Mouse (Mus musculus) ovary, postnatal 10 days (tissue): Measurements from ENCODE around the gene Sec24b.

Source experiments
- DNase-seq: peaks from one replicate; pipeline ENCODE4 v3.0.0; 2022; ENCODE audit warnings: low spot score

Gene Sec24b

DNA sequence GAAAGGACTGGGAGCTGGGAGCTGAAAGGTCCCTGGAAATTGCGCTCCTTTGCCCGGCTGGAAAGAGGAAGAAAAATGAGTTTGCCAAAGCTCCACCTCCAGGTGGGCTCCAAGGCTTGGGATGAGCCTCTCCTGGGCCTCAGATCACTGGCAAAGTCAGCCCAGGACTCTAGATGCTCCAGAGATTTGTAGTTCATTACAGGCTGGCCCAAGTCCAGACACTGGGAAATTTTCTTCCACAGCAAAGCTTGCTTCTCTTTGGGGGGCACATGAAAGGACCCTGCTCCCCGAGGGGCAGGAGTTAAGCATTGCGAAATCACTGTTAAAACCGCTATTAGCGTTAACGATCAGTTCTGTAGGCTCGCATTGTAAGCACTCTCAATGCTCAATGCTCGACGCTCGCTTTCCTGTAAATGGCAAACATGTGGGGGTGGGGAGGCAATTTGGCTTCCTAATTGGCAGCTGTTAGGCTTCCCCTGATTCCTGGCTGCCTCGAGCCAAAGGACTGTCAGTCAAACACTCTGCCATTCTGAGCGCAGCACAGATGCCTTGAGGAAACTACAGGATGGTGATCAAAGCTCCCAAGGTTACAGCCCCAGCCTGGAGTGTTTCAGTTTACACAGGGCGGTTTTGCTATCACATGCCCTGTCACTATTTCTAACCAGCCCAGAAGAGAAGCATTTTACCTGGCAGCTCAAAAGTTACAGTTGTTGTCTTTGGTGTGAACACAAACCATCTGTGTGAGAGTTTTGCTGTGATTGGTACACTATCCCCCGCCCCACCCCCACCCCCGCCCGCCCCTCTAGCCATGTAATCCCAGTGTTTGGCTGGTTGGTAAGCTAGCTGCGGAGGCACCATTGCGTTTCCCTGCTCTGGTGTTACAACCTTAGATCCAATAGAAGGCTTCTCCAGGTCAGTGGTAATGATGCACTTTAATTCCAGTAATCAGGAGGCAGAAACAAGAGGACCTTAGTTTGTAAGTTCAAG, 90.5 kb downstream of the Sec24b start:
- no peak for DNase-seq

DNA sequence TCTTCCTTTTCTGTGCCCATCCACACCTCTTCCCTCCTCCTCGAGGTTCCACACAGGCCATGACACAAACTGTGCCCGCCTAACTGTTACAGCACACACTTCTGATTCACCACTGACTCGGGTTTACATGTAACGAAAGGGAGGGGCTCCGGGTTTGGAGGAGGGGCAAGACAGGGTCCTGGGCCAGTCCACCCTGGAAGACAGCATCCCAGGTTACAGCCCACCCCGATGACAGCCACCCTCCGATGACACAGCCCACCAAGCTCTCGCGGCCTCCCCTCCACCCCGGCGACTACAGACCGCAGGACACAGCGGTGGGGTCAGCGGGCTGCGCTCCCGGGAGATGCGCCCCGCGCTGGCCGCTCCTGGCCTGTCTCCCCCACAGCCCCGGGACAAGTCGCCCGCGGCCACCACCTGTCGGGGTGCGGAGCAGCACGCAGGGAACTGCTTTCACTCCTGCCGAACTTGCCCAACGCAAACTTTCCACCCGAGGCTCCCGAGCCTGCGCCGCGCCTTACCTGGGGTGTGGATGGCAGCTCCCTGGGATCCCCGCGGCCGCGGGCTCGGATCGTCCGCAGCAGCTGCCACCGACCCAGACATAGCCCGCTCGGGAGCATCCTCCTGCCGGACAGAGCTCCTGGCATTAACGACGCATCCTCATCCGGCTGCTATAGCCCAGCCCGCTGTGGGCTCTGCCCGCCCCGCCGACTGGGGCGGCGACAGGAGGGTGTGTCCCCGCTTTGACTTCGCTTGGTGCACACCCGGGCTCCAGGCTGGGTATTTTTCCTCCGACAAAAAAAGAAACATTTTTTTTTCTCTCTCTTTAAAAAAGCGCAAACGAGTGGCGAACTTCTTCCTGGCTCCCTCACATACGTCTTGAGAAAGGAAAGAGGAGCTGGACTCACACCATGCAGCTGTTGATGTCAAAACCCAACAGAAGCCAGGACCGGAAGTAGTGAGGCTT, 91.6 kb downstream of the Sec24b start, which contains the start of gene Mcub:
Gene Mcub, minus strand, starts transcription at position 775 of the 964 bp plus-strand sequence.
- peak; percentile 1 for DNase-seq

DNA sequence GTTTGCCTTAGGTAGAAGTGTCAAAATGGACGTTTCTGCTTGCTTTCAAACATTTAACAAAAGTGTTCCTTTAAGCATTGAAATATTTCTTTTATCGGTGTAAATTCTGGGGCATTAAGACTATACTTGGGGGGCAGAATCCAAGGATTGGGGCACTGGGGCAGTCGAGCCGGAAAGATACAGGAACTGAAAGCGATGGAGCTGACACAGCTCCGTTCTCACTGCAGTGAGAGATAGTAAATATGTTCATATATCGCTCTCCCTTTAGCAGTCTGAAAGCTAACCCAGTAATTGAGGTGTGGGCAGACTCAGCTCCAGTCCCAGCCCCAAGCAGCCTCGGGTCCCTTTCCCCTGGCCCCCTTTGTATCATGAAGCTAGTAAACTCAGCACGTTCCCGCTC, 92.3 kb downstream of the Sec24b start:
- no peak for DNase-seq

DNA sequence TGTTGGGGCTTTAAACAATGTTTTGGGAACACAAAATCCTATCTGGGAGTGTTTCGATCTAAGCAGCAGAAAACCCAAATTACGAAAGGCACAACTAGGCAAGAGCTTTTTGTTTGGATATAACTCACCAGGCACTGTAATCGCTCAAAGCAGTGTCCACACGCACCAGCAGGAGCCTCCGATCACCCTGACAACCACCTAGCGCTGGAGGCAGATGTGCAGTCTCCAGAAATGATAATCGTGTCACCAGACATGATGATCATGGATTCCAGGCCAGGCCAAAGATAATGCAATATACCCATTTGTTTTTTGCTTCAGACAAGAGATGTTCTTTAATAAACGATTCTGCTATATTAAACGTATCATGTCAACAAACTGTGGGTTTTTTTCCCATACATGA, 93.5 kb downstream of the Sec24b start:
- DNase-seq = no peak

DNA sequence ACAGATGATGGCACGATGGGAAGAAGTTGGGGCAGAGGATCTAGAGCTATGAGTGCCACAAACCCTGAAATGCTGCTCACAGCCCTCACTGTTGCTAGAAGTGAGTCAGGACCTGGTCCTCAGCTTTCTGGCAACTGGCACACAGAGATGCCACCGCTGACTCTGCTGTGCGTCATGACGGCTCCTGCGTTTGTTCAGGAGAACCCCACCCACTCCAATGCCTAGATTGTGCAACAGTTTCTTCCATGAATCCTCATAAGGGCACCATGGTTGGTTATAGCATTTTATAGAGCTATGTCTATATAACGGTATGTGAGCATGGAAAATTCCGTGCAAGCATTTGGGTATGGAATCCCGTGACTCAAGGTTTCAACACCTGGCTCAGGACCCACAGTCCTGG, 96.7 kb downstream of the Sec24b start:
- no peak for DNase-seq

DNA sequence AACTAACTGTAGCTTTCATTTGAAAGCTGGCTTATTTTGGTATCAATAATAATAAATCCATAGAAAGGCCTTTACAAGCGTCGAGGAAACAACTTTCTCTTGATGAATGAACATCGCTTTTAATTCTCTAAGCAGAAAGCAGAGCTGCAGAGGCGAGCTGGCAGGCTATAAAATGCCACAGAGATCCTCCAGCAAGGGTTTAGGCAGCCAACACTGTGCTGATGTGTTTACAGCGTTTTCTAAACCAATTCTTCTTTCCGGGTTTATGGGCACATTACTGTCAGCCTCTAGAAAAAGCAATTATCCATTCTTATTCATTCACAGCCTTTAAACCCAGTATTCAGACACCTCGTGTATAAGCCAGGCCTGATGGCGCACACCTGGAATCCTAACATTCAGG, 98.8 kb downstream of the Sec24b start:
- no peak for DNase-seq

DNA sequence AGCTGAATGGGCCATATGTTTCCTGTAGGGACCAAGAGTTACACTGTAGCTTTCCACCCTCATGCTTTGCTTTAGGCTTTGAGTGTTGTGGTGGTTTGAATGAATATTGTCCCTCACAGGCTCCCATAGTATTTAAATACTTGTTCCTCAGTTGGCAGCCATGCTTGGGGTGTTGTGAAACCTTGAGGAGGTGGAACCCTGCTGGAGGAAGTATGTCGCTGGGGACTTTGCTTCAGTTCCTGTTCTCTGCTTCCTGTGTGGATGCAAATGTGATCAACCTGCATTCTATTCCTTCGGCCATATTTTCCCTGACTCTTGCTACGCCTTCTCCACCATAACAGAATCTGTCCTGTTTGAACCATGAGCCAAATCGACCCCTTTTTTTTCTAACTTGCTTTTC, 108.1 kb downstream of the Sec24b start:
- no peak for DNase-seq

DNA sequence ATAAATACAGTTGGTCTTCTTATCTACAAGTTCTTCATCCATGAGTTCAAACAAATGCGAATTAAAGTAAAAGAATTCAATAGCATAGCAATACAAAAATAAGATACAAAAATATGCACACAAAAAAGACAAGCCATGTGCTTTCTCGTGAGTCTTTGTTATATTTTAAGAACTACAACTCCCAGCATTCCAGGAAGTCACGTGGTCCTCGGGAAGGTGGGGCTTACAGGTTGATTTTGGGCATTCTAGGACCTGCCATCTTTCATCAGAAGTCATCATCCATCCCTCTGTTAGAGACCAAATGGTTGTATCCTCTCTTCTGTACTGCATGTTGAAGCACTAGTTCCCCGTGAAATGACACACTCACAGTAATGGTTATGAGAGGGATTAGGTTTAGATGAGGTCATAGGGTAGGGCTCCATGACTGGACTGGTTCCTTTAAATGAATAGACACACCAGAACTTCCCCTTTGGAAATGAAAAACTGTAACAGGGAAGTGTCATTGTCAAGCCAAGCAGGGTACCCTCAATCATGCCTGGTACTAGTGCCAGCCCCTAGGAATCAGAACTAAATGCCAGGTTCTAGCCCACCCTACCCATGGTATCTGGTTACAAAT, 112.1 kb downstream of the Sec24b start:
- DNase-seq = no peak

DNA sequence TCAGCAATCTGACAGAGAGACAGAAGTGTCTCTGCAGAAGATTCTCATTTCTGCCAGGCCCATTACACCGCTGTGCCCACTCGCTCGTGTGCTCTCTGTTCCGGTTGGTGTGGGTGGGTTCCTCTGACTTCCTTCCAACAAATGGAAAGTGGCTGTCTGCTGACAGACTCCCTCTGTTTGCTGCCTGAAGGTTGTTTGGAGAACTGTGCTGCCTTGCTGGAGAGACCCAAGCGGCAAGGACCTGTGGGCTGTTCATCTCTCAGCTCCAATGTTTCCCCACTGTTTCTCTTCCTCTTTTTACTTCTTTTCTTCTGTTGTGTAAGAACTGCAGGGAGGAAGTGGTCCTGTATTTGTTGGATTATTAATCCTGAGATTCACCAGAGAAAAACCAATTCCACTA, 113.0 kb downstream of the Sec24b start:
- DNase-seq = no peak

DNA sequence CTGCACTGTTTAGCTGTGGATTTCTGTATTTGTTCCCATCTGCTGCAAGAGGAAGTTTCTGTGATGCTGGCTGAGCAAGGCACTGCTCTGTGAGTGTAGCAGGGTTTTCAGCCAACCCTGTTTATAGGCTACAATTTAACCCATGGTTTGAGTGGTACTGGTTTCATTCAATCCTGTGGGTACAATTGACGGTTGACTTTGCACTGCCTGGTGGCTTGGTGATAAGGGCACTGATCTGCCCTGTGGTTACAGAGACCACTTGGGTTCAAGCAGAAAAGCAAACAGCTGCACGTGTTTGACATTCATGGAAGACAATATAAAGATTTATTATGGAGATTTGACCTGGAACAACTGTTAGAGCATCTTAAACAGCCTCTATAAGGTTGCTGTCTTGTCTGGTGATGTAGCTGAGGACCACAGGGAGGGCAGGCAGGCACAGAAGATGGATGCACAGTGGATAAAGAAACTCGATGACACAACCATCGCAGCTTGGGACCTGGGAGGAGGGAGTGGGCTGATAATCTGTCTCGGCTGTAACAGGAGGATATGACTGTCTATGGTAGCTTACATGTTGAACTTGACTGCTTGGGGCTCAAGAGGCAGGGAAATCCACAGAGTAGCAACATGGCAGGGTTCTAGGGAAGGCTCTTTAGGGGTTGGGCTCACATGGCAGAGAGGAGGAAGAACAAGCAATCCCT, 115.0 kb downstream of the Sec24b start:
- no peak for DNase-seq

DNA sequence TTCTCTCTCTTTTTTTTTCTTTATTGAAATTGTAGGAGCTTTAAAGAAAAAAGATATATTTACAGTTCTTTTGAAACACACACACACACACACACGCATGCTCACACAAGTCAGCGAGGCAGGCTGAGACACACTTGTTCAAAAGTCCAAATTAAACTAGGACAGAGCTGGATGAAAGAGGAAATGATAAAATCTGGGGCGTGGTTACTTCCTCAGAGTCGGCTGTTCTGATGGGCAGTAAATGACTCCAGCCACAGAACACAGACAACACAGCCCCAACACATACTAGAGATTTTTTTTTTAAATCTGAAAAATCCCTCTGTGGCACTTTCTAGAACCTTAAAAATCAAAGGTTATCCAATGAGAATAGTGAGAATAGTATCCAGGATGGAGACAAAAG, 117.5 kb downstream of the Sec24b start:
- no peak for DNase-seq

DNA sequence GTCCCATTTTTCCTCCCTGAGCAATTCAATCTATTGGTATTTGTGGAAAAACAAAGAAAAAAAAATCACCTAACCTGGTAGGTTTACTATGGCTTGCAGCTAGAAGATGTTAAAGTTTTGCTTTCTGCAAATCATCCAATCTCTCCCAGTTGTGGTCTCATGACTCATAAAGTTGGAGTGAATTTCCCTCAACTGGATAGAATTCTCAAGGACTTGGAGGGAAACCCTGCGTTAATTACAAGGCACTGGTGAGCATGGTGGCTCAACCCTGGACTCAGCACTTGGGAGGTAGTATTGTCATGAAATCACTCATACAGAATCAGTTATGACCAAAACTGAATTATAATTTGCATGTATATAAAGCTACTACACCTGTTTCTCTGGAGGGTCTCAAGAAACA, 120.1 kb downstream of the Sec24b start:
- DNase-seq = no peak

DNA sequence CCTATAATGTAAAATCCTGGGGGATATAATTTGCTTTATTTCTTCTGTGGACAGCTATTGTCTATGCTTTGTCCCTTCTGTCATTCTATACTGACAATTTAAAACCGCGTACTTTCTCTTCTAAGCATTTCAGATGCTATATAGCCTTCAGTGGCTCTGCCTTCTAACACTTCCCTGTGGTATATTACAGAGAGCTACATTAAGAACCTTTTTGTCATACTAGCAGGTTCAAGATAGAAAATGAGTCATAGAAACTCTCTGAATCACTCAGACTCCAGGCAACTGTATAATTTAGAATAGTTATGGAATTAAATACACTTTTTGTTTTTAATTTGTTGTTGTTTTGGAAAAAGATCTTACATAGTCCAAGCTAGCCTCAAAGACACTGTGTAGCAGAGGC, 120.6 kb downstream of the Sec24b start:
- no peak for DNase-seq

DNA sequence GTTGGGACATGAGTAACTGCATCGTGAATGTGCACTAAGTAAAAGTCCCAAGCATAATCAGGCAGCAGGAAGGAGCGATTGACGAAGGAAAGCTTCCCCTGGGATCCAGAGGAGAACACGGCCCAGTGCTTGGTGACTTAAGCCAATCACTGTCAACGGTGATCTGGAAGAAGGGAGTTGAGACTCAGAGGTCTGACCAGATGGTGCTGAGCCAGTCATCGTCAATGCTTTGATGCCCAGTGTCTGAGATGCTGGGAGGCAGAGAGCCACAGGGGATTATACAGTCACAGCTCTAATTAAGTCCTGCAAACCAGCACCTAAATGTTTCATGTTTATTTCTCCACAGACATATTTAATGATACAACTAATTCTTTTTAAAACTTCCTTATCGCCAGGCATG, 122.3 kb downstream of the Sec24b start:
- DNase-seq = no peak

DNA sequence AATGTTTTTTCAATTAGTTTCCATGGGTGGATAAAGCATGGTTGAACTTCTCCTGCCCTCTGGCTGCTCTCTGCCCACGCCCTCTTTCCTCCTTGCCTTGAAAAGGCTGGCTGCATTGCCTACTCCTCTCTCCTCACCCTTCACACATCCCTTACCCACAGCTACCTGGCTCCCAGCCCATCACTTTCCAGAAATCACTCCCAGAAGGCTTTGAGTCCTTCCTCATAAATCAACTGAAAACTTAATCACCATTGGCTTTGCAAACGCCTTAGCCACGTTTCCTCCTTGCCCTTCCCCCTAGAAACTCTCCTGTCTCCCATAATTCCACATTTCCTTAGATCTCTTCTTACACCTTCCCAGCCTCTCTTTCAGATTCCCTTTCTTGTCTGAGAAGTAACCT, 123.5 kb downstream of the Sec24b start:
- no peak for DNase-seq

DNA sequence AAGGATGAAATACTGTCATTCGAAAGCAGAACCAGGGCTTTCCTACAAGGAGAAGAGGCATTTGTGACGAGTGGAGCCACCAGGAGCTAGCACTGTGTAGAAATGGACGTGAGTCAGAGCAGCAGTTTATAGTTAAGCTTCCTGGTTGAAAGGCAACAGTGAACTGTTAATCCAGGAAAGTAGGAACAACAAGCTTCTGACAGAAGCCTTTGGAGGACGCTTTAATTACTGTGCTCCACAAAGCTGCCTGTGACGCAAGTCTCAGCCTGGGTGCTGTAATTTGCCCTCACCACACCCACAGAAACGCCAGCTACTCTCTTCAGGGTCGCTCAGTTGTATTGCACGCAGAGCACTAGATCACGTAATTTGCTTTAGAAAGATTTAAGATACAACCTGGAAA, 124.8 kb downstream of the Sec24b start:
- no peak for DNase-seq
